Mouse (Mus musculus) right cerebral cortex, postnatal 14 days (tissue): ENCODE data around the gene Gm49368.
A peak's percentile ranks its signal among the peaks of the same experiment; 100 is the strongest.

Experiments used
- DNase-seq: peaks from one replicate; pipeline ENCODE4 v3.0.0; 2022

Gene Gm49368

DNA sequence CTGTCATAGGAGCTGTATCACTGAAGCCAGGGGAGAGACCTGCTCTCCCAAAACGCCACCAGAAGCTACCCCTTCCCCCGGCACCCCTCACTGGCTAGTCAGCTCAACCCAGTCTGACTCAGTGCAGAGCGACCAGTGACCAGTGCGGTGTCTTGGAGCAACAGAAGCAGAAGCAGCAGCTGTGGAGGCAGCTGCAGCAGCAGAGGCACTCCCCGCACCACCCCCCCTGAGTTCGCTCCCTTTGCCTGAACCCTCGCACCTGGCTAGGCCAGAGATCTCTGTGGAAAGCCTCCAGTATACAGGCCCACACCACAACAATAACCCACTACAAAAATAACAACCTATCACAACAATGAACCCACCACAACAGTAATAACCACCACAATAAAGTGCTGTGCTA, 3.9 kb upstream of the Gm49368 start:
- no peak for DNase-seq

DNA sequence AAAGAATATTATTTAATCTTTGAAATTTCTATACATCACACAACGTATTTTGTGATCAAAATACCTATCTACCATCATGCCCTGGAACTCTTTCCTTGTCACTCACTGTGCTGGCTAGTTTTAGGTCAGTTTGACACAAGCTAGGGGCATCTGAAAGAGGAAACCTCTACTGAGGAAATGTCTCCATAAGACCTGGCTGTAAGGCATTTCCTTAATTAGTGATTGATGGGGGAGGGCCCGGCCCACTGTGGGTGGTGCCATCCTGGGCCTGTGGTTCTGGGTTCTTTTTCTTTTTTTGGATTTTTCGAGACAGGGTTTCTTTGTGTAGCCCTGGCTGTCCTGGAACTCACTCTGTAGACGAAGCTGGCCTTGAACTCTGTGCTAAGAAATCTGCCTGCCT, 3.4 kb upstream of the Gm49368 start:
- DNase-seq, result no peak

DNA sequence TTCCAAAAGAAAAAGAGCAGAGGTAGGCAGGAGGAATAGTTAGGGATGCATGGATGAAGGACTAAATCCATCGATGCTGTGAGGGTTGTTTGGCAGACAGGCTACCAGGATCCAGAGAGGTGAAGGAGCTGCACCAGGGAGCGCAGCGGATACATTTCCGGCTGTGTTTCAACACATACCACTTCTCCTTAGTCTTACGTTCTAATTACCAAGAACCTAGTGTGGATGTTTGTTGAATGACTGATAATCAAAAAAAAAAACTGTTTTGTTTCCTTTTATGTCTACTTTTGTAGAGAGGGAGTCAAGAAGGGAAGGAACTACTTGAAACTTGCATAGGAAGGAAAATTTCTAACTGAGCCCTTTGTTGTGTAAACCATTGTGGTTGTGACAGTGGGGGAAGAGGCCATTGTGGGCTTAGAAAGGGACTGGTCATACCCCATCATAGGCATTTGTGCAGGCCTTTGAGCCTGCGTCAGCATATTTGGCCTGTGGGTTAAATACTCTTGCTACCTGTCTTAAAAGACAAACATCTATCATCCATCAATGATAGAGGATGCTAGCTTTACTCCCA, 813 bp downstream of the Gm49368 start:
- DNase-seq, result no peak

DNA sequence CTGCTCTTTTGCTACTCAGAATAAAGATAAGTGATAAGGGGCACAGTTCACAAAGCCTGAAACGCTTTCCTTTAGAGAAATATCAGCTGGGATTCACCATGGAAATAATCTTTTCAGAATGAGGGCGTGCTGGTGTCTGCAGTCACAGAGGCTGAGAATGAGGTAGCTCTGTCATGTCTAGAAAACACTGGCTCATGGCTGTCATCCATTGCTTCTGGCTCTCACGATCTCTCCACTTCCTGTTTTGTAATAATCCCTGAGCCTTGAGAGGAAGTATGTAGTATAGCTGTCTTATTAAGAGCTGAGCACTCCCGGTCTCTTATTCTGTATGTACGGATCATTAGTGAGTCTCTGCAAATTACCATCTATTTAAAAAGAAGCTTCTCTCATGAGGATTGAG, 3.1 kb downstream of the Gm49368 start:
- no peak for DNase-seq

DNA sequence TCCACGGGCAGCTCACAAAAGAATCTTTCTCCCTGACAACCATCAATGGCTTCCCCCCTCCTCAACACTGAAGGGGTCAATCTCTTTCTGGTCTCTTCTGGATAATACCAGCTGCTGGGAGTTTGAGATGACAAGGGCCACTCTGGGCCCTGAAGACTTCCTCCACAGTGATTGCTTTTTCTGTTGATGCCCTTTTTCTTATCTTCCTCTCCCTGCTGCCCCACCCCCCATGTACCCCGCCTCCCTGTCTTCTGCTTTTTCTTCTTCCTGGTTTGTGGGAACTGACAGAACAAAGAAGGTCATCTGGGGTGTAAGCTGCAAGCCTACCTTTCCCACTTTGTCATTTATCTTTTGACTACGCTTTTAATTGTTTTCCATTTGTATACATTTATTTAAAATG, 5.4 kb downstream of the Gm49368 start:
- DNase-seq, result peak; percentile 18

DNA sequence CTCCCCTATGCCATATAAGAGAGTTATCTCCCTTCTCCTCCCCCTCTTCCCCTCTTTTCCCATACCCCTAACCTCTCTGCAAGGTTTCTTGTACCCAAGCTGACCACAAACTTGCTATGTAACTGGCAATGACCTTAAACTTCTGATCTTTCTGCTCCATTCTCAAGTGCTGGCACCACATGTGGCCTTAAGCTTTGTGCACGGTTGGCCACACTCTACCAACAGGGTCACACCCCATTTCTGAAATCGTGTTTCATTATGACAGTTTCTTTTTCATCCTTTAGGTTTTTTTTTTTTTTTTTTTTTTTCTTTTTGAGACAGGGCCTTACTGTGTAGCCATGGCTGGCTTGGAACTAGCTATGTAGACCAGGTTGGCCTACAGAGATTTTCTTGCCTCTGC, 7.4 kb downstream of the Gm49368 start:
- no peak for DNase-seq

DNA sequence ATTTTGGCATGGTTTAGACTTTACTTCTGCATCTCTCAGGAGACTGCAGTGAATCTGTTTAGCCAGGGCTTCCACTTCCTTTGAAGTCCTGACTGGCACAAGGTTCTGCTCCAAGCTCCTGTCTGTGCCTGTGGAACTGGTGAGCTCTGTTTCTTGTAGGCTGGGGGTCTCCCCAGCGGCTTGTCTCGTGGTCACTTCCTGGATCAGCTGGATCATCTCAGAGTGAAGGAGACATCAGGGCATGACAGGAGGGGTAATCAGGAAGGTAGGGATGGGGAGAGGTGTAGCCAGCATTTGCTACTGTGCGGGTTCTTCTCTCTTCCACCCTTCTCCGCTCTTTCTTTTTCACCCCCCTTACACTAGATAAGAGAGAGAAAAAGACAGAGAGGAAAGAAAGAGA, 9.3 kb downstream of the Gm49368 start:
- no peak for DNase-seq

DNA sequence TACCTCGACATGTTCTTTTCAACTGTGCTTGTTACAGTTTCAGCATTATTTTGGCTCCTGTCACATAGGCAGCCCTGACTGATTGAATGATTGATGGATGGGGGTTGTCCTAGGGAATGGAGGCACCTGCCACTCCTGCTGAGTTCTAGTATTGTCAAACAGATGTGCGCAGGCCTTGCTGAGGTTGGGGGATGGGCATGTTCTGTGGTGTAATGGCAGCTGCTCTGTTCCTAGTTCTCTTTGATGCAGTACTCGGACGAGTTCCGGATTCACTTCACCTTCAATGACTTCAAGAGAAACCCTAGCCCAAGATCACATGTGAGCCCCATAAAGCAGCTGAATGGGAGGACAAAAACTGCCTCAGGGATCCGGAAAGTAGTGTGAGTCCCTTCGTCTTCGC, 17.5 kb downstream of the Gm49368 start:
- no peak for DNase-seq

DNA sequence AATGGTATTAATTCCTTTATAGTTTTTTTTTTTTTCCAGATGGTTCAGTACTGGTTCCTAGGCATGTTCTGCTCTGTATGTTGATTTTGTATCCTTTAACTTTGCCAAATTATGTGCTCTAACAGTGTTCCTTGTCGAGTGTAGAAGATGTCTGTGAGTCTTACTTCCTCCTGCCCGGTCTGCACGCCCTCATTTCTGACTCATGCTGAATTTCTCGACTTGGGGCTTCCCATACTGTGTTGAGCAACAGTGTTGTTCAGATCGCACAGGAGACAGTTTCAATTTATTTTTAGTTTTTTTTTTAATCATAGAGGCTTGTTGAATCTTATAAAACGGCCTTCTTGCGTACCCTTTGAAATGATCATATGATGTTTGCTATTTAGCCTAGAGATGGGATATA, 26.7 kb downstream of the Gm49368 start:
- no peak for DNase-seq

DNA sequence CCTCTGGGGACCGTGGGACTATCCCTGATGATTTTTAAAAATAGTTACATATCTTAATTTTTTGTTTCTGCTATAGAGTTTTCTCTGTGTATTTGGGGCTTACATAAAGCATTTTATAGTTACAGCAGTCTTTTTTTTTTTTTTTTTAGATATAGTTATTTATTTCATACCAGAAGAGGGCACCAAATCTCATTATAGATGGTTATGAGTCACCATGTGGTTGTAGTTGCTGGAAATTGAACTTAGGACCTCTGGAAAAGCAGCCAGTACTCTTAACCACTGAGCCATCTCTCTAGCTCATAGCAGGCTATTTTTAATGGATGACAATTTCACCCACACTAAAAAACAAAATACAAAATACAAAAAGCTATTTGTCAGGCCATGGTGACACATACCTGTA, 35.7 kb downstream of the Gm49368 start:
- no peak for DNase-seq

DNA sequence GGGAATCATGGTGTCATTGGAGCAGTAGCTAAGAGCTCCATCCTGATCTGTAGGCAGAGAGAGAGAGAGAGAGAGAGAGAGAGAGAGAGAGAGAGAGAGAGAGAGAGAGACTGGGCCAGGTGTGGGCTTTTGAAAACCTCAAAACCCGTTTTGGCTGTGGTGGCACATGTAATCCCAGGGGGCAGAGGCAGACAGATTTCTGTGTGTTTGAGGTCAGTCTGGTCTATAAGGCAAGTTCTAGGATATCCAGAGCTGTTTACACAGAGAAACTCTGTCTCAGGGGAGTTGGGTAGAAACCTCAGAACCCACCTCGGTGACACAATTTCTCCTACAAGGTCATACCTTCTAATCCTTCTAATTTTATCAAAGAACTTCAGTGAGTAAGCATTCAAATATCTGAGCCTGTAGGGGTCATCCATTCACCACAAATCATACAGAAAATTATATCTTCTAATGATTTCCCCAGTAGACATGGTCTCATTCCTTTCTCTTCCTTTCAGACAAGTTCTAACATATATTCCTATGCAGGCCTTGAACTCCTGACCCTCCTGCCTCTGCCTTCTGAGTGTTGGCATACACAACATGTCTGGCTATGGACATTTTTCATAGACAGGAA, 38.4 kb downstream of the Gm49368 start:
- no peak for DNase-seq

DNA sequence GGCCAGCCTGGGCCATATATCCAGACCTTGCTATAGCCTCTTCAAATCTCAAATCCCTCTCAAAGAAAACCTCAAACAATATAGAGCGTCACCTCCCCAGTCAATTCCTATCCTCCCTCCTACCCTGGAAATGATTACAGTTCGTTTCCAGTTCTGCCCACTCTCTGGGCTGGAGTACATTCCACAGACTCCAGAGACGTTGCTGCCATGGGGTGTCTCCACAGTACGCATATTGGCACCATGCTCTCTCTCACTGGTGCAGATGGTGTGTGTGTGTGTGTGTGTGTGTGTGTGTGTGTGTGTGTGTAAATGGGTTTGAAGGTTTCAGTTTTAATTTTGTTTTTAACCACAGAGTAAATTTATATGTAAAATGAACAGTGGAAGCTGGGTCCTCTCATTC, 42.8 kb downstream of the Gm49368 start:
- peak; percentile 49 for DNase-seq

DNA sequence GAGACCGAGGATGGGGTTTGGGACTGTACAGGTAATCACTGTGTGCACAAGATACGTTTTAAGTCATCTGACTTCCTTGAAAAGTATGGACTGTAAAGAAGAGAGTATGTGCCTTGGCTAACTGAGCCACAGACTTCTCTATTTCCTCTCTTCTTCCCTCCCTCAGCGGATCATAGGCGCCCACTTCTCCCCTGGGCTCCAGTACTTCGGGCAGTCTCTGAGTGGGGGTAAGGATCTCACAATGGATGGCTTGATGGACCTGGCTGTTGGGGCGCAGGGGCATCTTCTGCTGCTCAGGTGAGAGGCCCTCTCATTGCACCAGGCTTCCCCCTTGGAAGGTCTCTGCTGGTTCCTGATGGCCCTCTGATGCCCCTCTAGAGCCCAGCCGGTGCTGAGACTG, 45.0 kb downstream of the Gm49368 start:
- no peak for DNase-seq

DNA sequence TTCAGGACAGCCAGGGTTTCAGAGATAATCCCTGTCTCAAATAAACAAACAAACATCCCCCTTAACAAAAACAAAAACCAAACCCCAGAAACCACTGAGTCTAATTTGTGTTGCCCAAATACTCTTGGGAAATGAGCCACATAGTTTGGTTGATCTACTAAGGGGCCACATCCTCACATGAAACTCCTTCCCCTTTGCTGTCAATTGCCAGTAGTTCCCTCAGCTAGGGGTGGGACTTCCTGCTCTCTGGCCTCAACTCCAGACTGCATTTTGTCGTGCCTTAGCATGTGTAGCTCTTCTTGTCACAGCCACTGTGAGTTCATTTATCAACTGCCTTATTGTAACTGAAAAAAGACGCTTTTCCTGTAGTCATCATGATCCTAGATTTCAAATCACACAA, 47.8 kb downstream of the Gm49368 start:
- DNase-seq, result no peak

DNA sequence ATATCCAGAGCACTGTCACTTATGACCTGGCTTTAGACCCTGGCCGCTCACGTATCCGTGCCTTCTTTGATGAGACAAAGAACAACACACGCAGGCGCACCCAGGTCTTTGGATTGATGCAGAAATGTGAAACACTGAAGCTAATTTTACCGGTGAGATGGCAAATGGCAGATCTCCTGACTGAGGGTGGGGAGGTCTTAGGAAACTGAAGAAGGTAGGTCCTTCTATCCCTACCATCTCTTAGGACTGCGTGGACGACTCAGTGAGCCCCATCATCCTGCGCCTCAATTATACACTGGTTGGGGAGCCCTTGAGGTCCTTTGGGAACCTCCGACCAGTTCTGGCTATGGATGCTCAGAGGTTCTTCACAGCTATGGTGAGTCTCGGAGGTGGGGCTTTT, 49.6 kb downstream of the Gm49368 start:
- DNase-seq, result no peak

DNA sequence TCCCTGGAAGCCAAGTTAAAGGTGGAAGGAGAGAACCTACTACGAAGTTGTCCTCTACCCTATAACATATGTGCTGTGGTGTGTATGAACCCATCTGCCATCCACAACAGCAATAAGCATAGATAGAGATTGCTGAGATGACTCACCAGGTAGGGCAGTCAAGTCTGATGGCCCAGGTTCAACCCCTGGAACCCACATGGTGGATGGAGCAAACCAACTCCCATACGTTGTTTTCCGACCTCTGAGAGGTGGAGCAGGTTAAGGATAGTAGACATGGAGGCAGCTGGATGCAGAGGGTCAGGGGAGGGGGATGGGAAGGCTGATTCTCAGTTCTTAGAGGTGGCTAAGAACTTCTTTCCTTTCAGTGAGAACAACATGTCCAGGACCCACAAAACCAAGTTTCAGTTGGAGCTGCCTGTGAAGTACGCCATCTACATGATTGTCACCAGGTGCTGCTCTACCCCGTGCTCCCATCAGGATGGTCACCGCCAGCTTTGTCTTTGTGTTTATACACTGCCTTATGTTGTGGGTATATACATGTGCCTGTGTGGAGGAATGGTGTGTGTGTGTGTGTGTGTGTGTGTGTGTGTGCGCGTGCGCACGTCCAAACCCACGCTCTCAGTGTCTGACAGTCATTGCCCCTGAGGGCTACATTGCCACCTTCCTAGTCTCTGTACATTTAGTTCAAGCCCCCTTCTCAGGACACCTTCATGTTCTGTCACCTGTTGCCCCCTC, 52.1 kb downstream of the Gm49368 start:
- no peak for DNase-seq

DNA sequence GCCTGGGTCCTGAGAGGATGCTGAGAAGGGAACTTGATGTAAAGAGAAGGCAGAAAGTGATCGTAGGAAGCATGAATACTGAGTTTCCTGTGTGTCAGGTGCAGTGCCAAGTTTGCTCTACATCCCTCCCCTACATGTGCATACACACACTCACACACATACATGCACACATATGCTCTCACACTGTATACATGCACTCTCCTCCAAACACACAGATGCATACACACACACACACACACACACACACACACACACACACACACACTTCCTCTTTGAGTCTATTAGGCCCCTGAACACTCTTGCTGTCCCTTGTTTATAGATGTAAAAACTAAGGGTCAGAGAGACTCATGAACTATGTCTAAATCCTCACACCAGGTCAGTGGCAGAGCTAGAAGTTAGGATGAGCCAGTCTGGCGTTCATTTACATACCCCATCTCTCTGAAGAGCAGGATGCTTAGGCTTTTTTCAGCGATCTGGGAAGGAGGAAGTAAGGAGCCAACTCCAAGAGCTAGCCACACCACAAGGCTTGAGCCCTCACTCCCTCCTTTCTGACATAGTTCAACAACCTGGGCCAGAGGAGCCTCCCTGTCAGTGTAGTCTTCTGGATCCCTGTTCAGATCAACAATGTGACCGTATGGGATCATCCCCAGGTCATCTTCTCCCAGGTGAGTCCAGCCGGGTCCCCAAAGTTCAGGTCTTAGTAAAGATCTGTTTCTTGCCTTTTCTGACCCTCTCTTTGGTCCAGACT, 52.9 kb downstream of the Gm49368 start:
- no peak for DNase-seq

DNA sequence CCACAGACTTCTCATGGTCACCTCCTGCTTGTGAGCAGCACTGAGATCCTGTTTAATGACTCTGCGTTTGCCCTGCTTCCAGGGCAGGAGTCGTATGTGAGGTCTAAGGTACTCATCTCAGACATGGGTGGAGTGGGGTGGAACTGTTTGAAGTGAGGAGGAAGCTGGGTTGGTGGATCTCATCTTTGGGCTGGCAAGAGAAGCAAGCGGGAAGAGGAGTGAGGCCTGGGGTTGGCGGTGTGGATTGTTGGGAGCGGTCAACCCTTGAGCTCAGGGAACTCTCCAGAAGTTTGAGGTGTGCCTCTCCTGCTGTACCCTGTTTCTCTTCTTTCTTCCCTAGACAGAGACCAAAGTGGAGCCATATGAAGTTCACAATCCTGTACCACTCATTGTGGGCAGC, 53.9 kb downstream of the Gm49368 start:
- no peak for DNase-seq

DNA sequence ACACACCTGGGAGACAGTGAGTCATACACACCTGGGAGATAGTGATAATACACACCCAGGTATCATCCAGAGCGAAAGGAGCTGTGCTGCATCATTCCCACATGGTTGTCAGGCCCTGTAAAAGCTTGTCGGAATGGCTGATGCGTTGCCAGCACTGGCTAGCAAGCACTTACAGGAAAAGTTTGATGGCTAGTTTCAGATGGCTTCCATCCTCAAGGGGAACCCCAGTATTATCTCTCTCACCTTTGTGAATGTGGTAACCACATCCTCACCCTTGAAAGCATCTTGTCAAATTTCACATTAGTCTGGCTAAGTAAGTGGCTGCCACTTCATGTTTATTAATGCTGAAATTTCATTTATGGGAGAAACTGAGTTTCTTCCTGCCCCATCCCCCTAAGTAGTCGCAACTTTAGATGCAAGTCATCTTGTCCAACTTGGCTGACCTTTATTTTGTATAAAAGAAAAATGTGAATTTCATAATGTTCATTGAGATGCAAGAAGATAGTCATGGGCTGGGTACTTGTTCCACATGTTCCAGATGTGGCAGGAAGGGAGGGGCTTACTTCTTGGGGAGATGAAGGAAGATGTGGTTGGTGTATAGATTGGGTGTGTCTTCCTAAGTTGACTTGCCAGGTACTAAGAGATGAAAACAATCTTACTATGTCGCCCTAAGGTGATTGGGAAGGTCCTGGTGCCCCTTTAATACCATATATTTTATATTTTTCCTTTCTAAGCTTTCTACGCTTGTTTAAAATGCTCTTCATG, 57.4 kb downstream of the Gm49368 start:
- no peak for DNase-seq

DNA sequence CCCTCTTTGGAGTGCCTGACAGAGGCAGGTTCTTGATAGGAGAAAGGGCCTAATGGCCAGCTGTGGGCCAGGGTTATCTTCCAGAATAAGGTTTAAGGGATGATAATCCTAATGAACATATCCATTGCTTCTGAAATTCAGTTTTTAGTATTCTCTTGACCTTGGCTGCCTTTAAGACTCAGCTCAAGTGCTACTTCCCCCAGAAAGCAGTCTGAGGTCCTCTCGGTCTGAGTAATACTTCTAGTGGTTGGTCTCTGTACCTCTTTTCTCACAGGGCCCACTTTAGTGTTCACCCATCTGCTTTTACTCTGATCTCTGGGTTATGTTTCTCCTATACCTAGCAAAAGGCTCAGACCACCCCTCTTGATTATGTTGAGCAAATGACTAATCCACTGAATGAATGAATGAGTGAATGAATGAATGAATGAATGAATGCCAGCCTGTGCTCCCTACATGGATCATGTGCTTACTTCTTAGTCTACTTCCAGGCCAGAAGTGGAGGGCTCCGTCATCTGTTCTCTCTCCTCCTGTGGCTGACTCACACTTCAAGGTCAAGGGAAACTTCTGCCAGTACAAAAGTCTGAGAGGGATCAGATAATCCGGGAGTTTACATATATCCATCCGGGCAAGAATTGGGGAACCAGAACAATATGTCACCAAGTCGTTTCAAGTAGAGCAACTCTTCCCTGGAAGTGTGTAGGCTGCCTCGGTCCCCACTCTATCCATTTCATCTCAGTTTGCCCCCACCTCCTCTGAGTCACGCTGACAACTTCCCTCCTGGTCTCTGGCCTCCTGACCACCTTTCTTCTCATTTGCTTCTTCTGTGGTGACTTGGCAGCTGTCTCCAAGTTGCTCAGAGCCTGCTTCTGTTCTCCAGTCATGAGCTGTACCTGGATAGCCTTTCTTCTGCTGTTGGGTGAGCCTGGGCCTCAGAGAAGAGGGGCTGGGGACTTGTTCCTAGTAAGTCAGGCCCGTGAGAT, 66.5 kb downstream of the Gm49368 start, which contains the start of gene Itgax:
TSS of gene Itgax (plus strand) at position 807 of the 980 bp plus-strand sequence.
- no peak for DNase-seq

DNA sequence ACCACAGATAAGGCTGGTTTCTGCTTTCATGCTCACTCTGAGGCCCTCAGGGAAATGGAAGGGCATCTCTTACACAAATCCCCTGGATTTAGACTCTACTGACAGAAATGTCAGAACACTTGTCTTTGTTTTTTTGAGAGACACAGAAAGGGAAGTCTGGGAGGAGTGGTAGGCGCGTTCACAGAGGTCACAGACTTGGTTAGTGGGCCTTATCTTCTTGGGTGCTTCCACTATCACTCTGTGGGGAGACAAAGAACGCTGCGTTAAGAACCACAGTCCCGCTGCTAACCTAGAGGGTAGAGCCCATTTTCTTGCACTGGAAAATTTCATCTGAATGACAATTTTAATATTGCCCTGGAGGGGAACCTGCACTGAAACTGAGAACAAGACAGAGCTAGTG, 69.7 kb downstream of the Gm49368 start:
- no peak for DNase-seq

DNA sequence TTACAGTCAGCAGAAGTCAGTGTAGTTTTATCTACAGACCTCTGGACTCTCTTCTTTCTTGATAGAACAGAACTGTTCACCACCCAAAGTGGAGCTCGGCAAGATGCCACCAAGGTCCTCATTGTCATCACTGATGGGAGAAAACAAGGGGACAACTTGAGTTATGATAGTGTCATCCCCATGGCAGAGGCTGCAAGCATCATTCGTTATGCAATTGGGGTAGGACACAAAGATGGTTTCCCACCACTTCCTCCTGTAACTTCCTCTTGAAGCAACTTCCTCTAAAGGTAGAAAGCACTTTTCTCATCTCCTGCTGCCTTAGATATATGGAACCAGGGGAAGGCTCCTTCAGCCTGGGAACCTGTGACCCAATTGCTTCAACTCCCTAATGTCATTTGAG, 71.1 kb downstream of the Gm49368 start:
- no peak for DNase-seq
